Mouse (Mus musculus) forebrain, embryonic 15.5 days (tissue): ENCODE data around the gene Dip2c. TPM values are rescaled to one million over a fixed set of nuclear protein-coding genes. Genes with fewer than 3 reads are reported as not detected.

Experiments
- ATAC-seq: fragments of 200-750 bp; cut with Nextera tagmentation; replicated peaks from 2 replicates; pipeline ENCODE4 v1.8.0; 2017; ENCODE audit warnings: mild to moderate bottlenecking, moderate TSS enrichment, moderate library complexity
- H3K27ac ChIP-seq: fragments of 300-500 bp; sonication (generic); replicated peaks from 2 replicates; pipeline ENCODE4 v1.5.1; 2015; ENCODE audit warnings: mild to moderate bottlenecking, inconsistent platforms
- H3K27me3 ChIP-seq: fragments of 300-500 bp; sonication (generic); 2 replicates; pipeline ENCODE4 v1.6.1; 2015; ENCODE audit warnings: inconsistent platforms
- H3K36me3 ChIP-seq: fragments of 300-500 bp; sonication (generic); 2 replicates; pipeline ENCODE4 v1.6.1; 2015; ENCODE audit warnings: mild to moderate bottlenecking, inconsistent platforms
- H3K4me1 ChIP-seq: fragments of 300-500 bp; sonication (generic); 2 replicates; pipeline ENCODE4 v1.6.1; 2015; ENCODE audit warnings: inconsistent platforms
- H3K4me2 ChIP-seq: fragments of 300-500 bp; sonication (generic); replicated peaks from 2 replicates; pipeline ENCODE4 v1.6.1; 2015; ENCODE audit warnings: mild to moderate bottlenecking, inconsistent platforms
- H3K4me3 ChIP-seq: fragments of 300-500 bp; sonication (generic); 2 replicates; pipeline ENCODE4 v1.5.1; 2015; ENCODE audit warnings: mild to moderate bottlenecking, inconsistent platforms
- H3K9ac ChIP-seq: fragments of 300-500 bp; sonication (generic); replicated peaks from 2 replicates; pipeline ENCODE4 v1.6.1; 2015; ENCODE audit warnings: mild to moderate bottlenecking, inconsistent platforms
- H3K9me3 ChIP-seq: fragments of 300-500 bp; sonication (generic); 2 replicates; pipeline ENCODE4 v1.6.1; 2016; ENCODE audit warnings: inconsistent platforms
- WGBS: fragments of 180-500 bp; shearing (Covaris S2); methylation state at CpG from one replicate; pipeline ENCODE4 v1.1.7; 2015; ENCODE audit warnings: mixed read lengths; 5-methylcytosine and 5-hydroxymethylcytosine counted together
- polyA plus RNA-seq: library from polyadenylated mRNA; unstranded; fragments of >200 nt; fragmentation: Nextera tagmentation; extraction: Ambion mirVana; gene quantifications from 2 replicates; pipeline ENCODE4 v1.2.1, GENCODE M21; 2015

The Dip2c gene
- polyA plus RNA-seq, 1 experiment from 2014 or later = 13.0 TPM

GRCm38 (mm10) chr13:9578456-9578855 is 302.1 kb downstream of the Dip2c start:
- H3K27ac ChIP-seq = no peak overlapping the region
- H3K9ac ChIP-seq = no peak overlapping the region
- H3K4me1 ChIP-seq = peaks cover under 1% of the 10 kb centered on the region; the same call in 1 of the 2 replicates
- 88% methylated on average over 4 of the region's 4 CpGs for WGBS
- no peaks in the 10 kb centered on the region for H3K27me3 ChIP-seq
- H3K36me3 ChIP-seq = peaks cover 6% of the 10 kb centered on the region; the same call in 1 of the 2 replicates
- no peak for ATAC-seq
- no peaks in the 10 kb centered on the region for H3K9me3 ChIP-seq
- H3K4me3 ChIP-seq = no peak overlapping the region
- no peak overlapping the region for H3K4me2 ChIP-seq

- H3K4me3 ChIP-seq = no peak overlapping the region
- H3K9me3 ChIP-seq = no peaks in the 10 kb centered on the region
- H3K27me3 ChIP-seq = no peaks in the 10 kb centered on the region
- H3K36me3 ChIP-seq = peaks cover 4% of the 10 kb centered on the region; the same call in 1 of the 2 replicates
- H3K4me1 ChIP-seq = peaks cover 5% of the 10 kb centered on the region; the same call in 1 of the 2 replicates
- H3K27ac ChIP-seq = no peak overlapping the region
- no peak for ATAC-seq
- H3K4me2 ChIP-seq = no peak overlapping the region
- H3K9ac ChIP-seq = no peak overlapping the region
These were observed 305.5 kb downstream of the Dip2c start for GRCm38 (mm10) chr13:9581821-9582220.

GRCm38 (mm10) chr13:9583579-9583978 is 307.3 kb downstream of the Dip2c start:
- Histone ChIP-seq H3K27me3 (no peaks in the 10 kb centered on the region), H3K36me3 (0 out of 2 replicates have a peak, but pooled peaks cover 2% of the 10 kb centered on the region), H3K4me1 (peaks cover 5% of the 10 kb centered on the region; the same call in 1 of the 2 replicates), H3K4me2 (no peak overlapping the region), H3K4me3 (no peak overlapping the region), H3K27ac (no peak overlapping the region; the same call in 1 of the 2 replicates), H3K9ac (no peak overlapping the region), H3K9me3 (no peaks in the 10 kb centered on the region)
- ATAC-seq = peak; percentile 11; the same call in 1 of the 2 replicates

- Histone ChIP-seq H3K4me2 (no peak overlapping the region), H3K4me1 (no peaks in the 10 kb centered on the region), H3K36me3 (peaks cover 17% of the 10 kb centered on the region), H3K27ac (no peak overlapping the region), H3K9ac (no peak overlapping the region), H3K4me3 (no peak overlapping the region), H3K9me3 (no peaks in the 10 kb centered on the region), H3K27me3 (no peaks in the 10 kb centered on the region)
- WGBS = 81% methylated on average over 6 of the region's 6 CpGs
- ATAC-seq = no peak
These were observed 323.2 kb downstream of the Dip2c start for GRCm38 (mm10) chr13:9599334-9600096.

GRCm38 (mm10) chr13:9601350-9601749 is 325.0 kb downstream of the Dip2c start:
- no peak overlapping the region for H3K4me3 ChIP-seq
- no peaks in the 10 kb centered on the region for H3K4me1 ChIP-seq
- H3K4me2 ChIP-seq = no peak overlapping the region
- H3K9me3 ChIP-seq = no peaks in the 10 kb centered on the region
- H3K27me3 ChIP-seq = no peaks in the 10 kb centered on the region
- H3K9ac ChIP-seq = no peak overlapping the region
- ATAC-seq = no peak
- H3K27ac ChIP-seq = no peak overlapping the region
- H3K36me3 ChIP-seq = peaks cover 23% of the 10 kb centered on the region; the same call in 1 of the 2 replicates
- 73% methylated on average over 3 of the region's 3 CpGs for WGBS

GRCm38 (mm10) chr13:9611229-9611628 is 334.9 kb downstream of the Dip2c start:
- WGBS = 76% methylated on average over 1 of the region's 1 CpGs
- Histone ChIP-seq H3K4me1 (no peaks in the 10 kb centered on the region), H3K9me3 (no peaks in the 10 kb centered on the region), H3K4me2 (no peak overlapping the region), H3K9ac (no peak overlapping the region), H3K27me3 (no peaks in the 10 kb centered on the region), H3K36me3 (peaks cover 17% of the 10 kb centered on the region; the same call in 1 of the 2 replicates), H3K27ac (no peak overlapping the region), H3K4me3 (no peak overlapping the region)
- ATAC-seq = no peak

- no peaks in the 10 kb centered on the region for H3K4me1 ChIP-seq
- no peaks in the 10 kb centered on the region for H3K27me3 ChIP-seq
- 52% methylated on average over 2 of the region's 2 CpGs for WGBS
- no peaks in the 10 kb centered on the region for H3K9me3 ChIP-seq
- no peak overlapping the region for H3K4me2 ChIP-seq
- no peak for ATAC-seq
- no peak overlapping the region for H3K4me3 ChIP-seq
- H3K9ac ChIP-seq = no peak overlapping the region
- no peak overlapping the region for H3K27ac ChIP-seq
- H3K36me3 ChIP-seq = peaks cover 7% of the 10 kb centered on the region
These were observed 356.4 kb downstream of the Dip2c start for GRCm38 (mm10) chr13:9632684-9633083.

- ATAC-seq = no peak
- H3K4me1 ChIP-seq = no peaks in the 10 kb centered on the region
- H3K9ac ChIP-seq = no peak overlapping the region
- 88% methylated on average over 2 of the region's 2 CpGs for WGBS
- H3K9me3 ChIP-seq = no peaks in the 10 kb centered on the region
- no peak overlapping the region for H3K4me3 ChIP-seq
- peaks cover 4% of the 10 kb centered on the region for H3K36me3 ChIP-seq
- H3K27me3 ChIP-seq = no peaks in the 10 kb centered on the region
- no peak overlapping the region for H3K4me2 ChIP-seq
- H3K27ac ChIP-seq = no peak overlapping the region
These were observed 359.6 kb downstream of the Dip2c start for GRCm38 (mm10) chr13:9635951-9636350.

- H3K27me3 ChIP-seq = no peaks in the 10 kb centered on the region
- peak; percentile 66 for ATAC-seq
- H3K4me3 ChIP-seq = no peak overlapping the region
- H3K4me2 ChIP-seq = no peak overlapping the region
- H3K9me3 ChIP-seq = no peaks in the 10 kb centered on the region
- H3K9ac ChIP-seq = no peak overlapping the region
- H3K27ac ChIP-seq = no peak overlapping the region
- H3K36me3 ChIP-seq = peaks cover 4% of the 10 kb centered on the region
- H3K4me1 ChIP-seq = no peaks in the 10 kb centered on the region
- 59% methylated on average over 4 of the region's 4 CpGs for WGBS
These were observed 360.2 kb downstream of the Dip2c start for GRCm38 (mm10) chr13:9636505-9636904.

- no peak overlapping the region for H3K27ac ChIP-seq
- H3K9ac ChIP-seq = no peak overlapping the region
- 62% methylated on average over 3 of the region's 3 CpGs for WGBS
- H3K36me3 ChIP-seq = peaks cover 4% of the 10 kb centered on the region
- H3K9me3 ChIP-seq = no peaks in the 10 kb centered on the region
- no peaks in the 10 kb centered on the region for H3K27me3 ChIP-seq
- no peaks in the 10 kb centered on the region for H3K4me1 ChIP-seq
- H3K4me3 ChIP-seq = no peak overlapping the region
- no peak overlapping the region for H3K4me2 ChIP-seq
- ATAC-seq = 0 out of 2 replicates have a peak, but pooled peaks have one; percentile 32
These were observed 361.6 kb downstream of the Dip2c start for GRCm38 (mm10) chr13:9637949-9638348.

GRCm38 (mm10) chr13:9648716-9649115 is 372.4 kb downstream of the Dip2c start:
- H3K4me1 ChIP-seq = no peaks in the 10 kb centered on the region
- 95% methylated on average over 13 of the region's 13 CpGs for WGBS
- no peak overlapping the region for H3K4me3 ChIP-seq
- no peak overlapping the region for H3K27ac ChIP-seq
- 0 out of 2 replicates have a peak, but pooled peaks cover 3% of the 10 kb centered on the region for H3K36me3 ChIP-seq
- H3K9ac ChIP-seq = no peak overlapping the region
- no peak for ATAC-seq
- H3K4me2 ChIP-seq = no peak overlapping the region
- H3K27me3 ChIP-seq = no peaks in the 10 kb centered on the region
- no peaks in the 10 kb centered on the region for H3K9me3 ChIP-seq

GRCm38 (mm10) chr13:9649894-9650293 is 373.6 kb downstream of the Dip2c start:
- 90% methylated on average over 1 of the region's 1 CpGs for WGBS
- Histone ChIP-seq H3K4me3 (no peak overlapping the region), H3K36me3 (0 out of 2 replicates have a peak, but pooled peaks cover 5% of the 10 kb centered on the region), H3K9me3 (no peaks in the 10 kb centered on the region), H3K4me2 (no peak overlapping the region), H3K27ac (no peak overlapping the region), H3K9ac (no peak overlapping the region), H3K4me1 (no peaks in the 10 kb centered on the region), H3K27me3 (no peaks in the 10 kb centered on the region)
- no peak for ATAC-seq
